Mouse (Mus musculus): Measurements from ENCODE around the gene Dnajc5. TPM values are rescaled to one million over a fixed set of nuclear protein-coding genes. Genes with fewer than 3 reads are reported as not detected.

The Dnajc5 gene
- polyA plus RNA-seq, 2 experiments, result 13.9 to 20.0 TPM

GRCm38 (mm10) chr2:181525526-181525925 is 5.2 kb downstream of the Dnajc5 start:
- no peak overlapping the region for H3K4me2 ChIP-seq (ENCODE audit: low read depth)
- H3K9ac ChIP-seq (replicated peaks), result no peak overlapping the region
- H3K9me3 ChIP-seq (ENCODE audit: control insufficient read depth, low read length), result no peaks in the 10 kb centered on the region
- DNase-seq (ENCODE audit: low read depth in 3 of 3, low spot score in 3 of 3) (no peak), ATAC-seq (ENCODE audit: insufficient read depth) (no peak)
- H3K27me3 ChIP-seq (ENCODE audit: control insufficient read depth, insufficient read depth, low read length), result no peaks in the 10 kb centered on the region
- no peaks in the 10 kb centered on the region; the same call in none of the 2 replicates for H3K36me3 ChIP-seq (replicated peaks; ENCODE audit: control insufficient read depth, insufficient read depth, low read depth)
- H3K4me3 ChIP-seq (ENCODE audit: insufficient read depth in 1 of 2, low read depth in 2 of 2, low read length in 2 of 2), result no peak overlapping the region
- peaks cover 17 to 24% of the 10 kb centered on the region in 2 experiments for H3K4me1 ChIP-seq (replicated peaks; ENCODE audit: control insufficient read depth in 2 of 2, insufficient read depth in 2 of 2, low read length in 1 of 2)
- WGBS (ENCODE audit: insufficient replicate concordance), result 80% methylated on average over 5 of the region's 5 CpGs
- no peak overlapping the region for H3K27ac ChIP-seq
- no peak for TF ChIP-seq EP300 (IDR thresholded peaks at IDR 0.05; ENCODE audit: low read depth)
- no peak for TF ChIP-seq CTCF (IDR thresholded peaks at IDR 0.05; ENCODE audit: low read depth)

GRCm38 (mm10) chr2:181529076-181529475 is 8.8 kb downstream of the Dnajc5 start:
- no peaks in the 10 kb centered on the region; the same call in none of the 2 replicates for H3K36me3 ChIP-seq (replicated peaks; ENCODE audit: control insufficient read depth, insufficient read depth, low read depth)
- H3K9ac ChIP-seq (replicated peaks), result no peak overlapping the region
- H3K9me3 ChIP-seq (ENCODE audit: control insufficient read depth, low read length), result no peaks in the 10 kb centered on the region
- TF ChIP-seq CTCF (IDR thresholded peaks at IDR 0.05; ENCODE audit: low read depth) (no peak), EP300 (IDR thresholded peaks at IDR 0.05; ENCODE audit: low read depth) (no peak)
- no peak overlapping the region for H3K4me3 ChIP-seq (ENCODE audit: insufficient read depth in 1 of 2, low read depth in 2 of 2, low read length in 2 of 2)
- H3K4me2 ChIP-seq (ENCODE audit: low read depth), result no peak overlapping the region
- H3K27me3 ChIP-seq (ENCODE audit: control insufficient read depth, insufficient read depth, low read length), result no peaks in the 10 kb centered on the region
- H3K4me1 ChIP-seq (replicated peaks; ENCODE audit: control insufficient read depth in 2 of 2, insufficient read depth in 2 of 2, low read length in 1 of 2), result no peaks in the 10 kb centered on the region
- ATAC-seq (ENCODE audit: insufficient read depth) (no peak), DNase-seq (ENCODE audit: low read depth in 3 of 3, low spot score in 3 of 3) (no peak)
- WGBS (ENCODE audit: insufficient replicate concordance), result 86% methylated on average over 1 of the region's 1 CpGs
- H3K27ac ChIP-seq, result no peak overlapping the region

- TF ChIP-seq EP300 (IDR thresholded peaks at IDR 0.05; ENCODE audit: low read depth) (no peak), CTCF (IDR thresholded peaks at IDR 0.05; ENCODE audit: low read depth) (no peak)
- ATAC-seq (ENCODE audit: insufficient read depth) (no peak), DNase-seq (ENCODE audit: low read depth in 3 of 3, low spot score in 3 of 3) (no peak)
- H3K9ac ChIP-seq (replicated peaks), result no peak overlapping the region
- H3K4me3 ChIP-seq (ENCODE audit: insufficient read depth in 1 of 2, low read depth in 2 of 2, low read length in 2 of 2), result no peak overlapping the region
- H3K9me3 ChIP-seq (ENCODE audit: control insufficient read depth, low read length), result no peaks in the 10 kb centered on the region
- H3K4me2 ChIP-seq (ENCODE audit: low read depth), result no peak overlapping the region
- no peaks in the 10 kb centered on the region; the same call in 1 of the 2 replicates for H3K36me3 ChIP-seq (replicated peaks; ENCODE audit: control insufficient read depth, insufficient read depth, low read depth)
- WGBS (ENCODE audit: insufficient replicate concordance), result 75% methylated on average over 3 of the region's 3 CpGs
- H3K4me1 ChIP-seq (replicated peaks; ENCODE audit: control insufficient read depth in 2 of 2, insufficient read depth in 2 of 2, low read length in 1 of 2), result peaks cover 3 to 5% of the 10 kb centered on the region in 2 experiments; a peak in 3 of 4 replicates
- H3K27ac ChIP-seq, result no peak overlapping the region
- H3K27me3 ChIP-seq (ENCODE audit: control insufficient read depth, insufficient read depth, low read length), result no peaks in the 10 kb centered on the region
Observed at GRCm38 (mm10) chr2:181532589-181532988, 12.3 kb downstream of the Dnajc5 start.

GRCm38 (mm10) chr2:181536410-181536809 is 16.1 kb downstream of the Dnajc5 start:
- TF ChIP-seq EP300 (IDR thresholded peaks at IDR 0.05; ENCODE audit: low read depth) (no peak), CTCF (IDR thresholded peaks at IDR 0.05; ENCODE audit: low read depth) (no peak)
- 64% methylated on average over 2 of the region's 2 CpGs for WGBS (ENCODE audit: insufficient replicate concordance)
- Histone ChIP-seq H3K4me1 (replicated peaks; ENCODE audit: control insufficient read depth in 2 of 2, insufficient read depth in 2 of 2, low read length in 1 of 2) (peaks cover 5 to 9% of the 10 kb centered on the region in 2 experiments; a peak in 3 of 4 replicates), H3K9me3 (ENCODE audit: control insufficient read depth, low read length) (no peaks in the 10 kb centered on the region), H3K4me3 (ENCODE audit: insufficient read depth in 1 of 2, low read depth in 2 of 2, low read length in 2 of 2) (no peak overlapping the region), H3K36me3 (replicated peaks; ENCODE audit: control insufficient read depth, insufficient read depth, low read depth) (no peaks in the 10 kb centered on the region; the same call in 1 of the 2 replicates), H3K27ac (no peak overlapping the region), H3K27me3 (ENCODE audit: control insufficient read depth, insufficient read depth, low read length) (no peaks in the 10 kb centered on the region), H3K9ac (replicated peaks) (no peak overlapping the region), H3K4me2 (ENCODE audit: low read depth) (no peak overlapping the region)
- DNase-seq (ENCODE audit: low read depth in 3 of 3, low spot score in 3 of 3) (no peak), ATAC-seq (ENCODE audit: insufficient read depth) (no peak; the same call in 1 of the 2 replicates)

- peaks cover 5 to 9% of the 10 kb centered on the region in 2 experiments; a peak in 3 of 4 replicates for H3K4me1 ChIP-seq (replicated peaks; ENCODE audit: control insufficient read depth in 2 of 2, insufficient read depth in 2 of 2, low read length in 1 of 2)
- no peak overlapping the region for H3K9ac ChIP-seq (replicated peaks)
- no peak for TF ChIP-seq CTCF (IDR thresholded peaks at IDR 0.05; ENCODE audit: low read depth)
- no peak for TF ChIP-seq EP300 (IDR thresholded peaks at IDR 0.05; ENCODE audit: low read depth)
- H3K36me3 ChIP-seq (replicated peaks; ENCODE audit: control insufficient read depth, insufficient read depth, low read depth), result peaks cover 3% of the 10 kb centered on the region
- peak overlapping the region; percentile 2; the same call in 1 of the 2 replicates for H3K4me2 ChIP-seq (ENCODE audit: low read depth)
- no peaks in the 10 kb centered on the region for H3K27me3 ChIP-seq (ENCODE audit: control insufficient read depth, insufficient read depth, low read length)
- DNase-seq (ENCODE audit: low read depth in 3 of 3, low spot score in 3 of 3) (no peak), ATAC-seq (ENCODE audit: insufficient read depth) (peak; percentile 56; the same call in 1 of the 2 replicates)
- H3K27ac ChIP-seq, result peak overlapping the region; percentile 7; the same call in 1 of the 2 replicates
- 52% methylated on average over 2 of the region's 2 CpGs for WGBS (ENCODE audit: insufficient replicate concordance)
- H3K4me3 ChIP-seq (ENCODE audit: insufficient read depth in 1 of 2, low read depth in 2 of 2, low read length in 2 of 2), result no peak overlapping the region
- no peaks in the 10 kb centered on the region for H3K9me3 ChIP-seq (ENCODE audit: control insufficient read depth, low read length)
Observed at GRCm38 (mm10) chr2:181537444-181538047, 17.3 kb downstream of the Dnajc5 start.

All from liver, embryonic 14.5 days (tissue).